Mouse (Mus musculus) liver, postnatal 0 days (tissue): ENCODE measurements at regions not wholly inside any gene's neighbourhood (a gene's known extent, or its start where the extent isn't known, plus 50 kb on each side); places are given as distances from the start of the nearest gene placed in this dataset.

Experiments
- CTCF ChIP-seq: sonication (generic); IDR thresholded peaks from 2 replicates; pipeline ENCODE4 v1.5.1; 2016; ENCODE audit warnings: antibody characterized with exemption, low read depth
- EP300 ChIP-seq: IDR thresholded peaks from 2 replicates; pipeline ENCODE4 v1.6.1; 2016; ENCODE audit warnings: antibody characterized with exemption, low read depth, mild to moderate bottlenecking

DNA sequence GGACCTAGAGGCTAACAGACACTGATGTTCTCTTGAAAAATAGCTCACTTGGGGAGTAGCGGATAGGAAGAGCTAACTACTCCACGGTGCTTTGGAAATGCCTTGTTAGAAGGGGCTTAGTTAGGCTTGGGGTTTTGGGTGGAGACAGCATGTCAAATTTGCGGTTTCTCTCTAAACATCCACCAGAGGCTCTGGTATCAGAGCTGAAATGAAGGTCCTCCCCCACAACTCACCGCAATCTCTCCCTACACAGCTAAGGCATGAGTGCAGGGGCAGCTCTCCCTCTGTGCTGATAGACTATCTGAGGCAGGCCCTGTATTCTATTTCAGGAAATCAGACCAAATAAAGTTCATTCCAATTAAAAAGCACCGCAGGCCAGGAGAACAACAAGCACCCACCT is 259.1 kb upstream of the Prok2 start:
- TF ChIP-seq EP300 (no peak), CTCF (no peak)
